Mouse (Mus musculus) CH12.LX (cell line): Measurements from ENCODE around the gene Dctn5. TPM values are rescaled to one million over a fixed set of nuclear protein-coding genes. Genes with fewer than 3 reads are reported as not detected.

Source experiments
- DNase-seq: peaks from one replicate; pipeline ENCODE4 v3.0.0-alpha.2; 2013; ENCODE audit errors: extremely low read depth
- H3K27ac ChIP-seq: 2 replicates; pipeline ENCODE4 v1.5.1; 2012; ENCODE audit warnings: low read depth, mild to moderate bottlenecking, control low read depth, moderate library complexity; ENCODE audit not compliant: insufficient read depth
- H3K27me3 ChIP-seq: replicated peaks from 2 replicates; pipeline ENCODE3; 2012; ENCODE audit warnings: inconsistent platforms
- H3K36me3 ChIP-seq, 2 experiments: replicated peaks in 1 of 2; 2 replicates each; pipeline versions ENCODE3 to v1.6.1; 2012; ENCODE audit warnings: inconsistent platforms in 1 of 2, low read length in 1 of 2, mild to moderate bottlenecking in 1 of 2, mixed read lengths in 1 of 2, moderate library complexity in 1 of 2; ENCODE audit not compliant: control insufficient read depth in 1 of 2, insufficient read depth in 1 of 2
- H3K4me1 ChIP-seq, 2 experiments: 2 replicates each; pipeline ENCODE4 v1.6.1; 2012; ENCODE audit warnings: inconsistent platforms in 1 of 2, moderate library complexity in 1 of 2; ENCODE audit not compliant: insufficient read depth in 2 of 2, control insufficient read depth in 1 of 2
- H3K4me2 ChIP-seq: 2 replicates; pipeline ENCODE4 v1.6.1; 2012; ENCODE audit warnings: low read depth, mild to moderate bottlenecking, control low read depth; ENCODE audit not compliant: poor library complexity, insufficient read depth, severe bottlenecking
- H3K4me3 ChIP-seq, 3 experiments: fragments of 150-350 bp in 1 of 3; sonication (generic) in 1 of 3; replicated peaks in 1 of 3; 2 replicates each; pipeline versions ENCODE3 to v1.5.1; 2011 to 2012; ENCODE audit warnings: low read depth in 2 of 3, low read length in 2 of 3, mild to moderate bottlenecking in 2 of 3, moderate library complexity in 2 of 3, control low read depth in 1 of 3, improper control_type of control experiment in 1 of 3, inconsistent platforms in 1 of 3, mixed read lengths in 1 of 3; ENCODE audit not compliant: poor library complexity in 1 of 3
- H3K79me2 ChIP-seq: replicated peaks from 2 replicates; pipeline ENCODE4 v1.6.1; 2012; ENCODE audit warnings: mild to moderate bottlenecking, moderate library complexity; ENCODE audit not compliant: control insufficient read depth, poor library complexity, insufficient read depth, severe bottlenecking; ENCODE audit errors: extremely low read depth
- H3K9ac ChIP-seq: 2 replicates; pipeline ENCODE4 v1.6.1; 2012; ENCODE audit warnings: low read depth, mild to moderate bottlenecking, control low read depth, moderate library complexity; ENCODE audit not compliant: insufficient read depth
- H3K9me3 ChIP-seq: replicated peaks from 2 replicates; pipeline ENCODE3; 2012; ENCODE audit warnings: low read length, inconsistent platforms, mixed read lengths
- BHLHE40 ChIP-seq: IDR thresholded peaks from 2 replicates; pipeline ENCODE4 v1.6.1; 2011; ENCODE audit warnings: mild to moderate bottlenecking, low read depth, low read length, improper control_type of control experiment
- CHD1 ChIP-seq: IDR thresholded peaks from 2 replicates; pipeline ENCODE4 v1.6.1; 2012; ENCODE audit warnings: low read depth, low read length, improper control_type of control experiment, inconsistent platforms
- CHD2 ChIP-seq: IDR thresholded peaks from 2 replicates; pipeline ENCODE4 v1.6.1; 2011; ENCODE audit warnings: low read length, improper control_type of control experiment
- CTCF ChIP-seq, 2 experiments: IDR thresholded peaks in 1 of 2; conservative IDR thresholded peaks in 1 of 2; 2 replicates each; pipeline ENCODE4 v1.5.1; 2011 to 2012; ENCODE audit warnings: low read depth in 2 of 2, low read length in 2 of 2, improper control_type of control experiment in 1 of 2, inconsistent platforms in 1 of 2, mild to moderate bottlenecking in 1 of 2, moderate library complexity in 1 of 2
- ELF1 ChIP-seq: IDR thresholded peaks from 2 replicates; pipeline ENCODE4 v1.6.1; 2014; ENCODE audit warnings: low read depth, mild to moderate bottlenecking, inconsistent platforms, low read length, improper control_type of control experiment
- EP300 ChIP-seq: IDR thresholded peaks from 2 replicates; pipeline ENCODE4 v1.6.1; 2011; ENCODE audit warnings: low read length, improper control_type of control experiment
- ETS1 ChIP-seq: conservative IDR thresholded peaks from 2 replicates; pipeline ENCODE4 v1.6.1; 2012; ENCODE audit warnings: low read depth, mild to moderate bottlenecking, inconsistent platforms, low read length, improper control_type of control experiment, moderate library complexity
- GABPA ChIP-seq: IDR thresholded peaks from 2 replicates; pipeline ENCODE4 v1.6.1; 2012; ENCODE audit warnings: low read depth, low read length, improper control_type of control experiment, inconsistent platforms; ENCODE audit not compliant: insufficient replicate concordance
- HCFC1 ChIP-seq: IDR thresholded peaks from 2 replicates; pipeline ENCODE4 v1.6.1; 2012; ENCODE audit warnings: low read depth, mild to moderate bottlenecking, inconsistent platforms, low read length, improper control_type of control experiment
- IRF4 ChIP-seq: IDR thresholded peaks from 2 replicates; pipeline ENCODE4 v1.6.1; 2014; ENCODE audit warnings: low read depth, mild to moderate bottlenecking, inconsistent platforms, low read length, improper control_type of control experiment
- JUN ChIP-seq: IDR thresholded peaks from 2 replicates; pipeline ENCODE4 v1.6.1; 2011; ENCODE audit warnings: low read depth, mild to moderate bottlenecking, low read length, improper control_type of control experiment, moderate library complexity; ENCODE audit not compliant: insufficient read depth
- JUND ChIP-seq: conservative IDR thresholded peaks from 2 replicates; pipeline ENCODE4 v1.6.1; 2011; ENCODE audit warnings: low read depth, low read length, improper control_type of control experiment
- KAT2A ChIP-seq: IDR thresholded peaks from 2 replicates; pipeline ENCODE4 v1.6.1; 2012; ENCODE audit warnings: low read length, improper control_type of control experiment, inconsistent platforms; ENCODE audit not compliant: insufficient replicate concordance
- MAX ChIP-seq: IDR thresholded peaks from 2 replicates; pipeline ENCODE4 v1.6.1; 2011; ENCODE audit warnings: low read length, improper control_type of control experiment
- MYC ChIP-seq: IDR thresholded peaks from 2 replicates; pipeline ENCODE4 v1.6.1; 2011; ENCODE audit warnings: low read depth, mild to moderate bottlenecking, improper control_type of control experiment, low read length
- NELFE ChIP-seq: IDR thresholded peaks from 2 replicates; pipeline ENCODE4 v1.6.1; 2011; ENCODE audit warnings: low read depth, low read length, improper control_type of control experiment
- NRF1 ChIP-seq: IDR thresholded peaks from 2 replicates; pipeline ENCODE4 v1.6.1; 2014; ENCODE audit warnings: low read depth, mild to moderate bottlenecking, inconsistent platforms, low read length, improper control_type of control experiment, moderate library complexity
- PAX5 ChIP-seq: IDR thresholded peaks from 2 replicates; pipeline ENCODE4 v1.6.1; 2012; ENCODE audit warnings: low read length, inconsistent platforms, mixed read lengths
- RAD21 ChIP-seq: IDR thresholded peaks from 2 replicates; pipeline ENCODE4 v1.6.1; 2011; ENCODE audit warnings: low read depth, mild to moderate bottlenecking, low read length, improper control_type of control experiment, moderate library complexity
- SIN3A ChIP-seq: IDR thresholded peaks from 2 replicates; pipeline ENCODE4 v1.6.1; 2012; ENCODE audit warnings: low read length, improper control_type of control experiment, inconsistent platforms
- SMC3 ChIP-seq: IDR thresholded peaks from 2 replicates; pipeline ENCODE4 v1.6.1; 2011; ENCODE audit warnings: low read depth, low read length, improper control_type of control experiment
- TBP ChIP-seq: conservative IDR thresholded peaks from 2 replicates; pipeline ENCODE4 v1.6.1; 2011; ENCODE audit warnings: low read depth, low read length, improper control_type of control experiment
- TCF12 ChIP-seq: IDR thresholded peaks from 2 replicates; pipeline ENCODE4 v1.6.1; 2014; ENCODE audit warnings: low read depth, mild to moderate bottlenecking, inconsistent platforms, low read length, improper control_type of control experiment
- UBTF ChIP-seq: IDR thresholded peaks from 2 replicates; pipeline ENCODE4 v1.6.1; 2012; ENCODE audit warnings: low read depth, mild to moderate bottlenecking, inconsistent platforms, low read length, improper control_type of control experiment, moderate library complexity
- USF1 ChIP-seq: IDR thresholded peaks from 2 replicates; pipeline ENCODE4 v1.6.1; 2014; ENCODE audit warnings: low read depth, mild to moderate bottlenecking, inconsistent platforms, low read length, improper control_type of control experiment
- USF2 ChIP-seq: conservative IDR thresholded peaks from 2 replicates; pipeline ENCODE4 v1.6.1; 2011; ENCODE audit warnings: low read depth, low read length, improper control_type of control experiment
- ZKSCAN1 ChIP-seq: IDR thresholded peaks from 2 replicates; pipeline ENCODE4 v1.6.1; 2012; ENCODE audit warnings: low read depth, inconsistent platforms, low read length, improper control_type of control experiment, borderline replicate concordance
- ZMIZ1 ChIP-seq: IDR thresholded peaks from 2 replicates; pipeline ENCODE4 v1.6.1; 2012; ENCODE audit warnings: low read depth, mild to moderate bottlenecking, inconsistent platforms, low read length, improper control_type of control experiment
- dilution Hi-C: fragments of 300-500 bp; cut with MboI; formaldehyde crosslinking; loops from 2 replicates; pipeline ENCODE4 v1.14.3; 2020; ENCODE audit warnings: low sequenced_read_pairs; ENCODE audit not compliant: extremely low pct_unique_long_range_greater_than_20kb, extremely low pct_ligation_motif_present
- in situ Hi-C: fragments of 300-500 bp; cut with MboI; formaldehyde crosslinking; loops from 3 replicates; pipeline ENCODE4 v1.14.3; 2019; ENCODE audit warnings: low sequenced_read_pairs, low pct_ligation_motif_present, low pct_unique_long_range_greater_than_20kb, mixed read lengths
- polyA plus RNA-seq: library from polyadenylated mRNA; unstranded; fragments of >175 nt; gene quantifications from 2 replicates; pipeline ENCODE4 v1.2.1, GENCODE M21; 2012; ENCODE audit warnings: low read depth; ENCODE audit not compliant: insufficient read length
- total RNA-seq, 2 experiments: library from RNA; depleted of rRNA; stranded (reverse); fragments of 300-350 nt in 1 of 2; fragments of >200 nt in 1 of 2; gene quantifications; 2 replicates each; pipeline ENCODE4 v1.2.3; 2012 to 2014

Dctn5 gene
- total and polyA plus RNA-seq, 3 experiments, result 56.5 to 74.7 (median 62.7) TPM

DNA sequence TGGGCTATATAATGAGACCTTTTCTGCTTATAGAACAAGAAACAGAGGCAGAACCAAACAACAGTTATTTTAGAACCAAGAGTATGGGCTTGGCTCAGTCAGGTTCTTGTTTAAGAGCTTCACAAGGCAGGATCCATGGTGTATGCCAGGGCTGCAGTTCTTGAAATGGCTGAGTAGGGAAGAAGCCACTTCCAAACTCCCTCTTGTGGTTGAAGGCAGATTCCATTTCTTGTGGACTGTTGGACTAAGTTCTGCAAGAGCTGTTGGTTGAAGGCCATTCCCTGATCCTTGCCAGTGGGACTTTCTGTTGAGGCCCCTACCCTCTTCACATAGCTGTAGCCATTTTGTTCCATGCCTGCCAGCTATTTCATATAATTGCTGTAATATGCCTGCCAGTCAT, 61.1 kb downstream of the Dctn5 start:
- in situ Hi-C loops (loop anchor here (10.0 to 25.0 kb wide), 2 partner anchors 471 to 718 kb away; no protein-coding TSS in a partner anchor), dilution Hi-C loops (no loop called here)
- Histone ChIP-seq H3K27me3 (no peaks in the 10 kb centered on the region), H3K4me3 (no peak overlapping the region), H3K9me3 (peaks cover 14% of the 10 kb centered on the region), H3K27ac (no peak overlapping the region), H3K4me2 (no peak overlapping the region), H3K36me3 (no peaks in the 10 kb centered on the region), H3K4me1 (no peaks in the 10 kb centered on the region), H3K9ac (no peak overlapping the region), H3K79me2 (no peaks in the 10 kb centered on the region)
- DNase-seq, result no peak
- TF ChIP-seq ZKSCAN1, result no peak
- TF ChIP-seq TCF12, result no peak
- TF ChIP-seq USF2, result no peak
- TF ChIP-seq SIN3A, result no peak
- TF ChIP-seq NELFE, result no peak
- TF ChIP-seq HCFC1, result no peak
- no peak for TF ChIP-seq TBP
- no peak for TF ChIP-seq NRF1
- TF ChIP-seq BHLHE40, result no peak
- TF ChIP-seq ZMIZ1, result no peak
- TF ChIP-seq UBTF, result no peak
- no peak for TF ChIP-seq JUN
- TF ChIP-seq GABPA, result no peak
- TF ChIP-seq USF1, result no peak
- TF ChIP-seq CHD1, result no peak
- TF ChIP-seq MYC, result no peak
- no peak for TF ChIP-seq MAX
- TF ChIP-seq EP300, result no peak
- no peak for TF ChIP-seq ETS1
- no peak for TF ChIP-seq PAX5

DNA sequence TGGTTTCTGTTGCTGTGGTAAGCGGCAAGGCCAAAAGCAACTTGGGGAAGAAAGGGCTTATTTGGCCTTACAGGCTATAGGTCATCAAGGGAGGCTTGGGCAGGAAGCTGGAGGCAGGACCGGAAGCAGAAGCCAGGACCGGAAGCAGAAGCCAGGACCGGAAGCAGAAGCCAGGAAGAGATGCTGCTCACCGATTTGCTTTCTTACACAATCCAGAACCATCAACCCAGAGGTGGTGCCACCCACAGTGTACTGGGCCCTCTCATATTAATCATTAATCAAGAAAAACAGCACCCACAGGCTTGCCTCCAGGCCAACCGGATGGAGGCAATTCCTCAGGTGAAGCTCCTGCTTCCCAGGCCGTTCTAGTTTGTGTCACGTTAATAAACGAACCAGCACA, 63.9 kb downstream of the Dctn5 start:
- Histone ChIP-seq H3K27me3 (no peaks in the 10 kb centered on the region), H3K9ac (no peak overlapping the region), H3K4me3 (no peak overlapping the region), H3K27ac (no peak overlapping the region), H3K79me2 (no peaks in the 10 kb centered on the region), H3K9me3 (peaks cover 16% of the 10 kb centered on the region), H3K4me2 (no peak overlapping the region), H3K4me1 (no peaks in the 10 kb centered on the region), H3K36me3 (no peaks in the 10 kb centered on the region)
- dilution Hi-C loops, result no loop called here
- in situ Hi-C loops, result loop anchor here (10.0 to 25.0 kb wide), 2 partner anchors 468 to 716 kb away; no protein-coding TSS in a partner anchor
- no peak for DNase-seq
- TF ChIP-seq CTCF (conservative IDR thresholded peaks at IDR 0.05 in 1 of 2, IDR thresholded peaks at IDR 0.05 in 1 of 2; ENCODE audit: low read depth in 2 of 2, low read length in 2 of 2) (no peak), UBTF (no peak), NELFE (no peak), ELF1 (no peak), SMC3 (no peak), KAT2A (no peak), IRF4 (no peak), CHD2 (no peak), JUND (no peak), RAD21 (no peak), MAX (no peak), PAX5 (no peak), MYC (no peak)
